In the genomic region with DNA sequence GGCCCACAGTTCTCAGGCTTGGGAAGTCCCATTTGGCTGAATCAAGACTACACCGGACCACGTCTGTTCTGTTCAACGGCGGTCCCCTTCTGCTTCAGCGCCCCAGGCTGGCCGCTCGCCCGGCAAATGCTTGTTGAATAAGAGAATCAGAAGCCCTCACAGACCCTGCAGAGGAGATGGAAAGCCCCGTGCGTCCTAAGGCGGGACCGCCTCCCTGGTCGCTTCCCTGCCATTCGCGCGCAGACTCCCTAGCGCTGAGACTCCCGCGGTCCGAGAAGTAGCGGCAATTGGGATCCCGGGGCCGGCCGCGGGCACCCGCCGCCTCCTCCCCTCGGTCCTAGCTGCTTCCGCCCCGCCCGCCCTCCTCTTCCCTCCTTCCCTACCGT, we compare ENCODE assay signal across 8 mouse cellular contexts. TPM values are rescaled to one million over a fixed set of nuclear protein-coding genes. Genes with fewer than 3 reads are reported as not detected.
DNase-seq lines count a peak whose midpoint lies in the region; ATAC-seq and TF ChIP-seq lines count a peak whose summit lies in the region.

A gene (plus strand): TSS at position 251 of the 386 bp plus-strand sequence.

- DNase-seq in 3134 (ENCODE audit: extremely low read depth, insufficient read length, low spot score) = peak; percentile 86
- DNase-seq in G1E (ENCODE audit: low spot score) = peak; percentile 73
- DNase-seq in cerebellum, postnatal 25 days = peak; percentile 83 to 85
- DNase-seq in frontal cortex, postnatal 10 days (ENCODE audit: low spot score in 2 of 2) = peak; percentile 76 to 81
- DNase-seq in limb, embryonic 10.5 days (ENCODE audit: low spot score) = peak; percentile 86
- DNase-seq in mesoderm, embryonic 11.5 days (ENCODE audit: low read depth, low spot score) = peak; percentile 84

- no peak for ATAC-seq in G1E (ENCODE audit: extremely low read depth, insufficient number of reproducible peaks, low FRiP score, poor library complexity, severe bottlenecking)
- ATAC-seq in inflammation-experienced regulatory T-cells, adult 6 months = peak; percentile 22

- no peaks in the 10 kb centered on the region for H3K27me3 ChIP-seq in G1E (ENCODE audit: insufficient read depth, low read length)
- no peaks in the 10 kb centered on the region for H3K27me3 ChIP-seq in limb, embryonic 10.5 days (ENCODE audit: low read depth, poor library complexity, severe bottlenecking)
- peaks cover 2% of the 10 kb centered on the region; the same call in 1 of the 2 replicates for H3K27me3 ChIP-seq in testis, adult 2 months (ENCODE audit: control insufficient read depth, insufficient read depth, low read length)

- WGBS in limb, embryonic 10.5 days = under 1% methylated on average over 32 of the region's 32 CpGs

- peaks cover 46% of the 10 kb centered on the region for H3K36me3 ChIP-seq in G1E (replicated peaks)
- H3K36me3 ChIP-seq in limb, embryonic 10.5 days = peaks cover 39% of the 10 kb centered on the region
- H3K36me3 ChIP-seq in testis, adult 2 months (ENCODE audit: control insufficient read depth, insufficient read depth, low read length) = no peaks in the 10 kb centered on the region

- no peak for TF ChIP-seq CTCF in G1E (IDR thresholded peaks at IDR 0.05; ENCODE audit: low read depth, low read length)
- no peak for TF ChIP-seq CTCF in testis, adult 2 months (IDR thresholded peaks at IDR 0.05; ENCODE audit: control insufficient read depth, insufficient read depth, insufficient replicate concordance, low read depth, low read length)

- peaks cover 87% of the 10 kb centered on the region for H3K4me1 ChIP-seq in G1E (ENCODE audit: insufficient read depth, low read depth, low read length)
- peaks cover 69% of the 10 kb centered on the region for H3K4me1 ChIP-seq in limb, embryonic 10.5 days
- H3K4me1 ChIP-seq in testis, adult 2 months (ENCODE audit: control insufficient read depth, insufficient read depth, low read length) = peaks cover 27% of the 10 kb centered on the region

- peak within 1 kb of the TSS; percentile 83 for H3K4me3 ChIP-seq in G1E (ENCODE audit: low read depth, low read length)
- H3K4me3 ChIP-seq in limb, embryonic 10.5 days = peak within 1 kb of the TSS; percentile 81
- H3K4me3 ChIP-seq in testis, adult 2 months (ENCODE audit: control insufficient read depth, low read depth, low read length) = peak within 1 kb of the TSS; percentile 79

- H3K9me3 ChIP-seq in G1E (replicated peaks) = no peaks in the 10 kb centered on the region
- H3K9me3 ChIP-seq in limb, embryonic 10.5 days (replicated peaks) = no peaks in the 10 kb centered on the region

- no peak for TF ChIP-seq POLR2A in testis, adult 2 months (IDR thresholded peaks at IDR 0.05; ENCODE audit: control insufficient read depth, low read depth, low read length)

- peak within 1 kb of the TSS; percentile 96 for H3K27ac ChIP-seq in limb, embryonic 10.5 days
- H3K27ac ChIP-seq in testis, adult 2 months (ENCODE audit: control insufficient read depth, insufficient read depth, low read depth, low read length) = no peak within 1 kb of the TSS

RNA-seq across cellular contexts. Expression of the gene that starts here (rescaled TPM):
- 71.8 and 84.9 TPM in 2 replicates for total RNA-seq in G1E (2014; fragmentation: Nextera tagmentation)
- total RNA-seq in G1E (2017) = 26.1 and 30.0 TPM in 2 replicates
- 356 and 518 TPM in 2 replicates for polyA plus RNA-seq in G1E (2012)
- polyA plus RNA-seq in inflammation-experienced regulatory T-cells, adult 6 months (2017; shearing (Covaris generic)) = under 1 TPM; 0.18 to 0.61 (median 0.46) TPM
- polyA plus RNA-seq in limb, embryonic 10.5 days (2016; fragmentation: Nextera tagmentation; extraction: Ambion mirVana) = 29.7 and 39.2 TPM in 2 replicates
- polyA plus RNA-seq in testis, adult 2 months (2012; rRNA removed) = 0.67 and 0.75 TPM in 2 replicates

Comparison
In these comparisons a context has a peak if more than half of its experiments do, and no peak if none do; other contexts are left out.
1. RNA of the gene that starts here (polyA plus RNA-seq): 356 to 518 TPM in G1E and 29.7 to 39.2 TPM in limb, embryonic 10.5 days; 0.67 to 0.75 TPM in testis, adult 2 months and 0.18 to 0.61 TPM in inflammation-experienced regulatory T-cells, adult 6 months; every median in the first group is over 10 times any median in the second.
2. Peak in ATAC-seq in inflammation-experienced regulatory T-cells, adult 6 months; RNA of the gene not detected or under 1 TPM.
3. Peak in every context shown above with its lines, with median percentiles within 50 percentile points of each other: DNase-seq and H3K4me3 ChIP-seq.